Mouse (Mus musculus) urinary bladder, postnatal 10 days (tissue): ENCODE measurements around the gene Olfr1369-ps1.
"Not testable (repeated sequence)": the region's sequence is repeated elsewhere in the genome, so short reads cannot be mapped to it uniquely, and the experiment has no call there.

ENCODE experiments used
- DNase-seq: peaks from one replicate; pipeline ENCODE4 v3.0.0; 2022; ENCODE audit warnings: low spot score

Olfr1369-ps1 gene

GRCm38 (mm10) chr13:21111183-21111582, at the start of gene Olfr1369-ps1:
Olfr1369-ps1 (plus strand) TSS chr13:21111483.
- not testable (repeated sequence) for DNase-seq

GRCm38 (mm10) chr13:21066021-21066420, 45.3 kb upstream of the Olfr1369-ps1 start:
- no peak for DNase-seq

- DNase-seq: no peak
These were observed 36.4 kb upstream of the Olfr1369-ps1 start, which contains the start of gene Olfr1370 for GRCm38 (mm10) chr13:21074847-21075246. Olfr1370 (minus strand) TSS chr13:21074947.

GRCm38 (mm10) chr13:21082686-21083085, 28.6 kb upstream of the Olfr1369-ps1 start:
- DNase-seq: no peak

- no peak for DNase-seq
These were observed 1.5 kb upstream of the Olfr1369-ps1 start for GRCm38 (mm10) chr13:21109759-21110158.

GRCm38 (mm10) chr13:21110441-21110840, 842 bp upstream of the Olfr1369-ps1 start:
- no peak for DNase-seq

GRCm38 (mm10) chr13:21114121-21114520, 2.8 kb downstream of the Olfr1369-ps1 start:
- no peak for DNase-seq

GRCm38 (mm10) chr13:21129339-21129738, 18.1 kb downstream of the Olfr1369-ps1 start, which contains the start of gene Olfr263:
Olfr263 (plus strand) TSS chr13:21129639.
- not testable (repeated sequence) for DNase-seq

- DNase-seq: no peak
These were observed 31.1 kb downstream of the Olfr1369-ps1 start for GRCm38 (mm10) chr13:21142421-21142820.

GRCm38 (mm10) chr13:21145767-21146166, 34.5 kb downstream of the Olfr1369-ps1 start, which contains the start of gene Olfr1368:
Olfr1368 (minus strand) TSS chr13:21145867.
- DNase-seq: no peak

- DNase-seq: no peak
These were observed 44.6 kb downstream of the Olfr1369-ps1 start for GRCm38 (mm10) chr13:21155888-21156287.

GRCm38 (mm10) chr13:21158071-21158470, 46.8 kb downstream of the Olfr1369-ps1 start:
- DNase-seq: no peak

- peak; percentile 47 for DNase-seq
These were observed 47.6 kb downstream of the Olfr1369-ps1 start for GRCm38 (mm10) chr13:21158785-21159474.

GRCm38 (mm10) chr13:21159475-21159819, 48.2 kb downstream of the Olfr1369-ps1 start:
- no peak for DNase-seq

- no peak for DNase-seq
These were observed 48.8 kb downstream of the Olfr1369-ps1 start for GRCm38 (mm10) chr13:21160041-21160511.

- DNase-seq: peak; percentile 68
These were observed 49.6 kb downstream of the Olfr1369-ps1 start for GRCm38 (mm10) chr13:21160657-21161590.

- DNase-seq: no peak
These were observed 50.3 kb downstream of the Olfr1369-ps1 start for GRCm38 (mm10) chr13:21161591-21161990.

- DNase-seq: no peak
These were observed 51.3 kb downstream of the Olfr1369-ps1 start for GRCm38 (mm10) chr13:21162591-21162990.

- DNase-seq: no peak
These were observed 55.9 kb downstream of the Olfr1369-ps1 start for GRCm38 (mm10) chr13:21166936-21167909.

GRCm38 (mm10) chr13:21167910-21168300, 56.6 kb downstream of the Olfr1369-ps1 start:
- no peak for DNase-seq

- no peak for DNase-seq
These were observed 57.2 kb downstream of the Olfr1369-ps1 start for GRCm38 (mm10) chr13:21168371-21169011.
